Mouse (Mus musculus) stomach, postnatal 0 days (tissue): ENCODE data around the gene Ache.

Source experiments
- CTCF ChIP-seq: IDR thresholded peaks from 2 replicates; pipeline ENCODE4 v1.5.1; 2016; ENCODE audit warnings: antibody characterized with exemption, low read depth, mild to moderate bottlenecking, moderate library complexity
- EP300 ChIP-seq: optimal IDR thresholded peaks from 2 replicates; pipeline ENCODE3; 2016; ENCODE audit warnings: antibody characterized with exemption

GRCm38 (mm10) chr5:137337190-137337589, 49.9 kb downstream of the Ache start:
- TF ChIP-seq EP300 (no peak), CTCF (no peak)
